Mouse (Mus musculus) megakaryocyte, adult 5-6 weeks (primary cell): ENCODE results near the gene Wdr31. TPM values are rescaled to one million over a fixed set of nuclear protein-coding genes. Genes with fewer than 3 reads are reported as not detected.
A peak's percentile ranks its signal among the peaks of the same experiment; 100 is the strongest.

Source experiments
- ATAC-seq: 2 replicates; pipeline ENCODE4 v1.8.0; 2016; ENCODE audit warnings: mild to moderate bottlenecking, inconsistent platforms; ENCODE audit not compliant: poor library complexity, severe bottlenecking
- total RNA-seq, 2 experiments: library from RNA; stranded (forward) in 1 of 2; stranded (reverse) in 1 of 2; fragments of 153-499, 151-499 nt in 1 of 2; fragments of 221-1000, 200-1000 nt in 1 of 2; gene quantifications; 2 replicates each; pipeline versions ENCODE4 v1.2.3 to v1.2.4; 2015 to 2017

Gene Wdr31
- total RNA-seq (2015) = not detected in 2 replicates
- total RNA-seq (2017) = not detected in 2 replicates

GRCm38 (mm10) chr4:62470598-62471051 lies at the start of gene Wdr31:
TSS of gene Wdr31 (minus strand) at chr4:62470896.
- peak; percentile 100 for ATAC-seq

- ATAC-seq = peak; percentile 82
Measured at GRCm38 (mm10) chr4:62519849-62520233, 49.1 kb upstream of the Wdr31 start, which contains the start of gene Alad. TSS of gene Alad (minus strand) at chr4:62519918.

GRCm38 (mm10) chr4:62519122-62519848 lies 48.6 kb upstream of the Wdr31 start:
- no peak; the same call in 1 of the 2 replicates for ATAC-seq

- no peak for ATAC-seq
Measured at GRCm38 (mm10) chr4:62518416-62519121, 47.9 kb upstream of the Wdr31 start.

- ATAC-seq = no peak
Measured at GRCm38 (mm10) chr4:62517538-62518415, 47.1 kb upstream of the Wdr31 start.

- no peak for ATAC-seq
Measured at GRCm38 (mm10) chr4:62517046-62517445, 46.4 kb upstream of the Wdr31 start.

- peak; percentile 9; the same call in 1 of the 2 replicates for ATAC-seq
Measured at GRCm38 (mm10) chr4:62516579-62516978, 45.9 kb upstream of the Wdr31 start.

GRCm38 (mm10) chr4:62516079-62516478 lies 45.4 kb upstream of the Wdr31 start:
- ATAC-seq = no peak

GRCm38 (mm10) chr4:62515490-62515889 lies 44.8 kb upstream of the Wdr31 start:
- ATAC-seq = no peak

- no peak for ATAC-seq
Measured at GRCm38 (mm10) chr4:62514995-62515394, 44.3 kb upstream of the Wdr31 start.

GRCm38 (mm10) chr4:62513998-62514506 lies 43.4 kb upstream of the Wdr31 start:
- no peak for ATAC-seq

GRCm38 (mm10) chr4:62509946-62510345 lies 39.2 kb upstream of the Wdr31 start:
- ATAC-seq = no peak

GRCm38 (mm10) chr4:62508839-62509238 lies 38.1 kb upstream of the Wdr31 start:
- ATAC-seq = no peak

GRCm38 (mm10) chr4:62506798-62507197 lies 36.1 kb upstream of the Wdr31 start:
- no peak for ATAC-seq

GRCm38 (mm10) chr4:62505991-62506390 lies 35.3 kb upstream of the Wdr31 start:
- ATAC-seq = no peak

- no peak for ATAC-seq
Measured at GRCm38 (mm10) chr4:62503374-62503970, 32.8 kb upstream of the Wdr31 start, which contains the start of gene Hdhd3. TSS of gene Hdhd3 (minus strand) at chr4:62503467.

GRCm38 (mm10) chr4:62502969-62503368 lies 32.3 kb upstream of the Wdr31 start:
- ATAC-seq = no peak

GRCm38 (mm10) chr4:62501964-62502732 lies 31.5 kb upstream of the Wdr31 start:
- ATAC-seq = peak; percentile 97

GRCm38 (mm10) chr4:62501534-62501933 lies 30.8 kb upstream of the Wdr31 start:
- ATAC-seq = no peak; the same call in 1 of the 2 replicates
